Mouse (Mus musculus) embryo, embryonic 11 days (tissue): ENCODE results near the gene Hsf4.
"Not testable (repeated sequence)": the region's sequence is repeated elsewhere in the genome, so short reads cannot be mapped to it uniquely, and the experiment has no call there.

ENCODE experiments used
- DNase-seq: peaks from one replicate; pipeline ENCODE4 v3.0.0-alpha.2; 2015

Hsf4 gene

DNA sequence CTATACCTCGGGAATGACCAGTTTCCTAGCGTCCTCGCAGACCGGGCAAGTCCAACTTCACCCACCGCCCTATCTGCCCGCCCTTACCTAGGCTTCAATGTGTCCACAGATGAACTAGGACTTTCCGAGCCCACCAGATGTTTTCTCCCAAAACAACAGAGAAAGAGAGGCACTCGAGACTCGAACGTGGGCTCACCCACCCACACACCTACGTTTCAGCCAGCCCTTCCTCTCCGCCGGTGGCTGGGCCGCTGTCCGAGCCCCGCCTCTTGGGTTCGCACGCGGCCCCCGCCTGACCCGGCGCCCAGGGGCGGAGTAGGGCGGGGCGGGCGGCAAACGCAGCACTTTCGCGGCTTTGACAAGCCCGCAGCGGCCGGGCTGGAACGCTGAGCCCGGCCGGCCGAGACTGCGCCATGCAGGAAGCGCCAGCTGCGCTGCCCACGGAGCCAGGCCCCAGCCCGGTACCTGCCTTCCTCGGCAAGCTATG is at the start of gene Hsf4:
Gene Hsf4 (plus strand): TSS at position 341 of the 487 bp plus-strand sequence.
- DNase-seq, result peak; percentile 66

DNA sequence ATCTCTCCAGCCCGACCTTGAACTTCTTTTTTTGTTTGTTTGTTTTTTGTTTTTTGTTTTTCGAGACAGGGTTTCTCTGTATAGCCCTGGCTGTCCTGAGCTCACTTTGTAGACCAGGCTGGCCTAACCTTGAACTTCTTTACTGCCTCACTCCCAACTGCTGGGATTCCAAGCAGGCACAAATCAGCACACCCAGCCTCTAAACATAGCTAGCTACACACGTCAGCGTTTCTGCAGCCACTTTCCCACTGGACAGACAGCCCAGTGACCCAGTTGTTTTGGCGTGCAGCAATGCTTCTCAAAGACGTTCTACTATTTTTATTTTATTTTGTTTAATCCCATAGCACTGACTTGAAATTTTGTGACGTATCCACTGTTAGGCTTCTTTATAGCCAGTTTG is 45.8 kb upstream of the Hsf4 start:
- no peak for DNase-seq

DNA sequence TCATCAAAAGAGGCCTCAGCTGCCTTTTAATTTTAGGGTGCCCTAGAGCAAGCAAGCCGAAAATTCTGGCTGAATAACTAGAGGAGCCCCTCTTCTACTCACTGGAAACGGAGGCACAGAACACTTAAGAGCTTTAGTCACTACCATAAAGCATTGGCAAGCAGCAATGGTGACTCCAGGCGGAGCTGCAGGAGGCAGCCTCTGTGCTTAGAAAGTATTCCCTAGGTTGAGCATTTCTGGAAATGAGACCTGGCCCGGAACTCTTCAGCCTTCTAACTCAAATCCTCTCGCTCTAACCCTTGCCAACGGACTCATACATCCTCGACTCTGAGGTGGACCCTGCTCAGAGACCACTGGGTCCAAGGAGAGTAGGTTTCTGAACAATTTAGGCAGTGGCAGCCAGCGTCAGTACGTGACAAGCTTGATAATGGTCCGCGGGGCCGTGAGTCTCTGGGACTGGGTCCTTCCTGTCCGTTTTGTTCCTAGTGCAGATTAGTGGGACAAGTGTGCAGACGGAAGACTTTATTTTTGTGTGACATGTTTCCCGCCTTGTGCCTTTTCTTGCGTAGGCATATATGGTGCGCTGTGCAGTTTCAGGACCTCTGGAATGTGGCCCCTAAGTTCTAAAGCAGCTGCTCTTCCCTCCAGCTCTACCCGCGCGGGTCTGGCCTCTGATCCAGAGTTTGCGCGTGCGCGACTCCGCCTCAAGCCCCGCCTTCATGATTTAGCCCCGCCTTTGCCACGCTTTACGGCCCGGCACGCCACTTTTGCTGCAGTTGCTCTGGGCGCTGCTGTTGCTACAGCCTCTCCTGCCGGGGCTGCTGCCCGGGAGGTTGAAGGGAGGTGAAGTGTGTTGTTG is 45.0 kb upstream of the Hsf4 start, which contains the start of gene D230025D16Rik:
Gene D230025D16Rik (plus strand): TSS at position 733 of the 859 bp plus-strand sequence.
- DNase-seq, result peak; percentile 96

DNA sequence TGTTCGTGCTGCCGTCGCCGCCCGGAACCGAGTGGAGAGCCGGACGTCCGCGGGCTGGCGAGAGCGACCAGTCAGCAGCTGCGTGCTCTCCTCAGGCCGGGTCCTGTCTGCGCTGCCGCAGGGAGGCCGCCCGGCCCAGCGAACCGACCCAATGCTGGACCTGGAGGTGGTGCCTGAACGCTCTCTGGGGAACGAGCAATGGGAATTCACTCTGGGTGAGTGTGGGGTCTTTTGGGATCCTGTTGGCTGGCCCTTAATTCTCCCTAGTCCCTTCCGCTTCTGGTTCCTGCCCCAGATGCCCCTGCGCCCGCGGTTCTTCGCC is 44.4 kb upstream of the Hsf4 start:
- DNase-seq, result no peak

DNA sequence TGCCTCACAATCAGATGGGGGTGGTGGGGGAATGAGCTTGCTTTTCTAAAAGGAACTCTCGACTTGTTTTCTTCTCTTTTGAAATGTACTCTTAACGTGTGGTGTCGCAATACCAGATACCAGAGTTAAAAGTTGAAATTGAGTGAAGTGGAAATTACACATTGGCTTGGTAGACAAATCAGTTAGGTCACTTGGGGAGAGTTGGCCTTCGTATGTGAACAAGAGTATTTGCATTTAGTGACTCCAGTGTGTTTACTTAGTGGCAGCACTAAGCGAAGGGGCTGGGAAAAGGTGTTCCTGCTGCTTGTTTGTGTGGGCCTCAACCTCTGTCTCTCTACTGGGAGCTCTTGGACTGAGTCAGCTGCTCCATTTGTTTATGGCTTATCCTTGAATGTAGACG is 43.7 kb upstream of the Hsf4 start:
- no peak for DNase-seq

DNA sequence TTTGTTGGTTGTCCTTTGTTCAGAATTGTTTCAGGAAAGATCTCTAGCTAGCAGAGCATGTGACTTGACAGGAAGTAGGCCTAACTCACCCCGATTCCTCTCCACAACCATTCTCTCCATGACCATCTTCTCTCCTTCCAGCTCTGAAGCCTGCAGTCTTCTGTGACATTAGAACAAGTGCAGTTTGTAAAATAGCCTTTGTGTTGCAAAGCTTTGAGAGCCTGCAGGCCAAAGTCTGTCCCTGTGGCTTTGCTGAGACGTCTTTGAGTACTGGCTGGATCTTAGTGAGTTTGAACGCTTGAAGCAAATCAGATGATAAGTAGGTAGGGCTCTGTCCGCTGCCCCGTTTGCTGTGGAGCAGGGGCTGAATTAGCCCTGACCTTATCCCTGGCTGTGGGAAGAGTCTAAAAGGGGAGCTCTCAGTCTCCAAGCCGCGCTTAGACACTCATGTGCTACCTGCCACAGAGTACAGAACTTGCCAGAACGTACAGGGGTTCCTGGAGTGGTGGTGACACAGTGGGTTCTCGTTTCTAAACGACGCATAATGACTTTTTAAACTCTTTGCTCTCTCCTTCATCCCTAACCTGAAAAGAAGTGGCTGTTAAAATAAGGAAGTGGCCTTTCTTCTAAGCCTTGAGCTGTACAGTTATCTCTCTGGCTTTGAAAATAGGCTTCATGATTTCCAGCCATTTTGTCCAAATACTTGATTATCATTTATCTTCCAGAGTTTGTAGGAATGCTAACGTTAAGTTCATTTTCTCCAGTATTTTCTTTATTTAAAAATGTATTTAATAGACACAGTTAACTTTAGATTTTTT is 37.9 kb upstream of the Hsf4 start:
- DNase-seq, result no peak

DNA sequence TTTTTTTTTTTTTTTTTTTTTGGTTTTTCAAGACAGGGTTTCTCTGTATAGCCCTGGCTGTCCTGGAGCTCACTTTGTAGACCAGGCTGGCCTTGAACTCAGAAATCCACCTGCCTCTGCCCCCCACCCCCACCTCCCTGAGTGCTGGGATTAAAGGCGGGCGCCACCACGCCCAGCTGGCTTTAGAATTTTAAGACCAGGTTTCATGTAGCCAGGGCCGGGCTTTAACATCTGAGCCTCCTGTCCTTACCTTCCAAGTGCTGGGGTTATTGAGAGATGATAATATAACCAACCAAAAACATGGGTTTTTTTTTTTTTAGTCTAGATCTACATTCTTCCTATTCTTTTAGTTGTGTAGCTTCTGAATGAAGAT is 37.3 kb upstream of the Hsf4 start:
- DNase-seq, result not testable (repeated sequence)

DNA sequence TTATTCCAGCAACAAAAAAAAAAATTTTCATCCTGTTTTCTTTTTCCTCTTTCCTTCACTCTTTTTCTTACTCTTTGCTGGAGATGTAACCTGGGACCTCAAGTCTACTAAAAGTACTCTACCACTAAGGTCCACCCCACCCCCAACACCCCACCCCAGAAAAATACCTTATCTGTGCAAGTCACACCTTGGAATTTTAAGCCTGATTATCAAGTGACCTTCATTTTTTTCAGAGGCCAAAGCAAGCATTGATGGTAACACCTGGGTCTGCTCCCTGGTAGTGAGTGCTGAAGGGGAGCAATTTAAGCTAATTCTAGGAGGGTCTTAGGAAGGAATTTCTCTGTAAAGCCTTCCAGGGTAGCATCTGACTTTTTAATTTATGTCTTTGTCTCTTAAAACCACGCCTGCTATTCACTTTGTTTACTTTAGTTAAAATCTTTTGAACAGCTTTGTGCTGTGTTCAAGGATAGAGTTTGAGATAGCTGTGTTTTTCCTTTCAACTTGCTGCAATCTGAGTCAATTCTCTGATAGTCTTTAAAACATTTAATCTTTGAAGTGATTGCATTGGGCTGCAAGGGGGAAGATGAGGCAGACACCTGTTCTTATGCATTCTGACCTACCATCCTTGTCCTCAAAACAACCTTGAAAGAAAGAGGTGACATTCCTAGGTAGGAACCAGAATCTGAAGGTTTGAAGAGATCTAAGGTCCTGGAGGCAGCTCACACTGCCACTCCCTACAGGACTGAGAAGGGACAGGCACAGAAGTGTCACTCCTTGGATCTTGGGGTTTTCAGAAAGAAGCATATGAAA is 36.3 kb upstream of the Hsf4 start:
- DNase-seq, result no peak

DNA sequence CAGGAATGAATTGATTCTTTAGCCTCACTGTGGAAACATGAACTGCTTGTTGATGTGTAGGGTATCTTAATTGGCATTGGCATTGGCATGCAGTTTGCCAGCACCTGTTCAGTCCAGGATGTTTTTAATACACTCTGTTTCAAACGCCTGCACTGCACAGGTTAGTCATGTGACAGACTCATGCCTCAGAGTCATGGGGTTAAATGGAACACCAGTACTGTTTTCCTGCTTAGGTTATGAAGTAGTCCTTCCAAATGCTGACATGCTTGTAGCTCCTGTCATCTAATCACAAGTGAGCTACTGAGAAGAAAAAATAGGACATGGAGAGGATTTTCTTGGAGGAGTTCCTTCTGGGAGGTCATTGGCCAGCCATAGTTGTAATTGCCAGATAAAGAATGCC is 34.4 kb upstream of the Hsf4 start:
- DNase-seq, result no peak

DNA sequence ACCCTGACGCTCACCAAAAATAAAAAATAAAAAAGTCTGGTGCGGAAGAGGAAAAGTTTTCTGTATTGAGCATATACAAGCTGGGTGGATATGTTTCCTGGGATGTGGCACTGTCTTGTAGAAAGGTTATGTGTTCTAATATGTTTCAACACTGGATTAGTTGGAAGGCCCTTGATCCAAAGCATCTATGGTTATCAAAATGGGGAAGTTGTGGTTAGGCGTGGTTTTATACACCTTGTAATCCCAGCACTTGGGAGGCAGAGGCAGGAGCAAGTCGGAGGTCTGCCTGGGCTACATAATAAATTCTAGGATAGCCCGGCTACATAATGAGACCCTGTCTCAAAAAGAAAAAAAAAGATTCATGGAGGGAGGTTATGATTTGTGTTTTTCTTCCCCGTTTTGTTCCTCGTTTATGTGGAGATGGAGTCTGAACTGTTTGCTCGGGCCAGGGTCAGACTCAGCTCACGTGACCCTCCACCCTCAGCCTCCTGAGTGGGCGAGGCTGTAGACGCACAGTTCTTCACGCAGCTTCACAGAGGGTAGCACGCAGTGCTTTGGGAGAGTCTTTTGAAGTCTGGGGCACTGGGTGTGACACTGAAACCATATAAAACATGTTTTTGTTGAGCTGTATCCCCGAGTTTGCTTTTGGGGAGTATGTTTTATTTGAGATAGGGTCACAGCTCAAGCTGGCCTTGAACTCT is 32.0 kb upstream of the Hsf4 start:
- DNase-seq, result no peak

DNA sequence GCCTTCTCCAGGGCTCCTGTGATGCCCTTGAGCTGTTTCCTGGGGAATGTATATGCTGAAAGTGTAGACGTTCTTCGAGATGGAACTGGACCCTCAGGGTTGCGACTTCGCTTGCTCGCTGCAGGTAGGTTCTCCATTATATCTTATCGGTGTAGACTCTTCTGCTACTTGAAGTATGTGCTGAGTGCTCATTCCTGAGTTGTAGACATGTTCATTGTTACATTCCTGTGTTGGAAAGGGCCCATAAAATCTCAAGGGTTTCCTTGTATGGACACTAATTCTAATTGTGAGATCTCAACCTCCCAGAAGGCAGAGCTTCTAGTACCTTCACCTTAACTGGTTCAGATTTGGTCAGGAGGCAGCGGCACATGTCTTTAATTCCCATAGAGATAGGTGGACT is 28.6 kb upstream of the Hsf4 start:
- DNase-seq, result no peak

DNA sequence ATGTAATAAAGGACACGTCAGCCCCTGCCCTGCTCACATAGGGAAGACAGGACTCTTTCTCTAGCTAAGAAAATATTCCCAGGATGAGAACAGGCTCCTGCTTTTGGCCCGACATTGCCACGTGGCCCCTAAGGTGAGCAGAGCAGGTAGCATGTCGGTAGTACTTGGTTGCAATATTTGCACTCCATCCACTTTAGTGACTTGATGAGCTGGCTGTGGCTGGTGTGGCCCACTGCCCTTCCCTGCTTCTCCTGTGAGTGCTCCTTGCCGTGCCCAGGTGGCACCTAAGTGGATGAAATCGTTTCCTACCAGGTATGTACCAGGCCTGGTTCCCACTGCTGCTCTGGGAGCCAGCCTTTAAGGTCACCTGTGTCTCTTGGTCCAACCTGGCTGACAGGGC is 17.6 kb upstream of the Hsf4 start:
- no peak for DNase-seq

DNA sequence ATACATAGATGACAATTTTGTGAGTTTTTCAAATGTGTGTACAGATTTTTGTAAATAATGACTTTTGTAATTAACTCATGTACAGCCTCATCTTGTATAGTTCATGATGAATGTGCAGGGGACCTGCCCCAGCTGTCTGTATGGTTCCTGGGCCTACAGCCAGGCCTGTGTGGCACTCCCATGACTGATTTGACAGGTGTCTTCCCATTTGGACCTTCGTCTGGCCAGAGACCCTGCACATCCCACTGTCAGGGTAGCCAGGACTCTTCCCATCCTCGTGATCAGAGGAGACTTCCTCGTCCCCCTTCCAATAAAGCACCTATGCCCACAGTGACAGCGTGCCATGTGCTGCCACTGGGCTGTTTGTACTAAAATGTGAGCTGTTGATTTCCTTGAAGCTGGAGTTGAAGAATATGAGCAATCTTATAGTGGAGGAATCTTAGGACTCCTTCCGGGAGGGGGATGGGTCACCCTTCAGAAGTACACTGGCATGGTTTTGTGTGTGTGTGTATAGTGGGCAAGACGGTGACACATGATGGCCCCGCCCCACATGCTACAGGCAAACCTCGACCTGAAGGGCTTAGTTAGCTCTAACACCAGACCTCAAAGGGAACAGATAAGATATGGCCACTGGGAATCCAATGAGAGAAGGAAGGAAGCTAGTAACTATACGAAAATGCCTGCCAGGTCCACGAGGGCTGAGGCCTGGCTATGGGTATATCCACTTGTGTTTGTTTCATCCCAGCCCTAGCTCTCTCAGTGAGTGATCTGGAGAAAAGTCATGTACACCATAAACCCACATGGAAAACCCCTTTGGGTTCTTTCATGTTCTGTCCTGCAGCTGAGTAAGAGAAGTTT is 16.7 kb upstream of the Hsf4 start:
- no peak for DNase-seq

DNA sequence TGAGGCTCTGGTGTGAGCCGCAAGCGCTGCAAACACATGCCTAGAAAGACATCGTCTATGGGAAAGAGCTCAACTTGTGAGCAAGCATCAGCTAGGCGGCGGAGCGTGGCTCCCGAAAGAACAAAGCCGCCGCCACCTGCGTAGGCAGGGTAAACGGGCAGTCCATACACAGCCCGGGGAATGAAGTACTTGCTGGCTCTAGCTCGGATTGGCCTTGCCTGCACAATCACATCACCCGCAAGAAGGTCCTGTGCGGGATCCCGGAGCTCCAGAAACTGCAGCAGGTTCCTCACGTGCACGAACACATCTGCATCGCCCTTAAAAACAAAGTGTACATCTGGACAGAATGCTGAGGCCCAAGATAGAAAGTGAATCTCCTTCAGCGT is 15.8 kb upstream of the Hsf4 start:
- no peak for DNase-seq

DNA sequence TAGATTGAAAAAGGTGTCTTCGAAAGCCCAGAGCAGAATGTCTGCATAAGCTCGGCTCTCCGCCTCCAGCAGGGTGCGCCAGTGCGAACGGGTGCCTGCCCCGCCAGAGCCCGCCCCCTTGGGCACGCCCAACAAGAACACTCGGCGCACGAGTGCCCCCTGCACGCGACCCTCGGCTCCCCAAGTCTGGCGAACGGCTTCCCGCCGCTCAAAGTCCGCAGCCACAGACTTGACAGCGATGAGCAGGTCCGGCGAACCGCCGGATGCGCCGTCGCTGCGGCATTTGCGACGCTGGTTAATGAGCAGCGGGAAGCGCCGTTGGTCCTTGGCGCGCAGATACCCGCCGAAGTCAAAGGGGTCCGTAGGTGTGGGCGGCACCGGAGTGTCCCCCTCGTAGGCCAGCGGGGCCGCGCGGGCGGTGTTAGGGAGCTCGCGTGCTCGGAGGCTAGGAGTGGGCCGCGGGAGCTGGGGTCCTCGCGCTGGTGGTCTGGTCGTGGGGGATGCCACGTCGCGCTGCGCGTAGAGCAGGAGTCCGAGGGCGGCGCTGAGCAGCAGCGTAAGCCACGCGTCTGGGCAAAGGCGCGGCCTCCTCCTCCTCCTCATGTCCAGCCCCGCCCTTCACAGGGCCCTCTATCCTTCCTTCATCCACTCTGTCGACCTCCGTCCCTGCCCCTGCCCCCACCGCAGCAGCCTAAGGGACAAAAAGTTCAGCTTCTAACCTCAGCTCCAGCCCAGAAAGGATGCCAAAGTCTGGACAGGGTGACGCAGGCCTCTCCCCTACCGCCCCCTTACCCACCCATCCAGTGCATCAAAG is 15.2 kb upstream of the Hsf4 start:
- peak; percentile 95 for DNase-seq

DNA sequence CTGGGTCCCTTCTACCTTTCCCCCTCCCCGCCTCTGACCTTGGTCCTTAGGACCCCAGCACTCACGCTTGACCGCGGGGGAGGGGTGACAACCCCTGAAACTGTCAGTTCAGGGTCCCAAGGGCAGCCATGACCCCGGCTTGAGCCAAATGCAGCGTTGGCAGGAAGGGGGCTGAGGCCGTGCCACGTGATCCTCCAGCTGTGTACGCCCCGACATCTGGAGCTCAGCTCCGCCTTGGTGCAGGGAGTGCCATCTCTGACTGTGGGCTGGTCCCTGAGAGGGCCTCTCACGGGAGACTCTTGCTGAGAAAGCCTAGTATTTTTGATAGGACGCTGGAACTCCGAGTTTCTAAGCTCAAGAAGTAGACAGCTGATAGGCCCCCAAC is 14.6 kb upstream of the Hsf4 start, which contains the start of gene B3gnt9:
Gene B3gnt9 (minus strand): TSS at position 188 of the 385 bp plus-strand sequence.
- peak; percentile 70 for DNase-seq

DNA sequence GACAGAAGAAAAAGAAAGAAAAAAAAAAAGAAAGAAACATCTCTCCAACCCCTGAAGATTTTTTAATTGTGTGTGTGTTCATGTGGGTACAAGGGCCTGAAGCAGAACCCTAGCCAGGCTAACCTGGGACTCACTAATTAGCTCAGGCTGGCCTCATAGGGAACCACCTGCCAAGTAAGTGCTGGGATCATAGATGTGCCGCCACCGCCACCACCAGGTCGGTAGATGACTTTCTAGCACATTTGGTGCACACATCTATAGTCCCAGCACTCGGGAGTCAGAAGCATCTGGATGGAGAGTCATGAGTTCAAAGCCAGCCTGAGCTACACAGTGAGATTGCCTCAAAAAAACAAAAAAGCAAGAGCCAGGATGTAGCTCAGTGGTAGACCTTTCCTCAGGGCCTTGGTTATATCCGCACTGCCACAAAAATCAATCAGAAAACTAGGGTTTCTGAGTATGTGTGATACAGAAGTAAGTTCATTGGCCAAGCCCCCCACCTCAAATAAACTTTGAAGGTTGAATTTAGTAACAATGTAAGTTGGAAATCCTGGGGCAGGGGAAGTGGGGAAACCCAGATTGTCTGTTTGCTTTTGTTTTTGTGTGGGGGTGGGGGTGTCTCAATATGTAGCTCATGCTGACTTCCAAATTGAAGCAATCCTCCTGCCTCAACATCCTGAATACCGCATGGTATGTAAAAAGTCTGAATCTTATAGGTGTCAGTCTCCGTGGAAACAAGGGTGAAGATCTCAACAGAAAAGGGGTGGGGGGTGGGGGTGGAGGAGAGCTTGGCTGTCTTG is 12.1 kb upstream of the Hsf4 start:
- DNase-seq, result no peak

DNA sequence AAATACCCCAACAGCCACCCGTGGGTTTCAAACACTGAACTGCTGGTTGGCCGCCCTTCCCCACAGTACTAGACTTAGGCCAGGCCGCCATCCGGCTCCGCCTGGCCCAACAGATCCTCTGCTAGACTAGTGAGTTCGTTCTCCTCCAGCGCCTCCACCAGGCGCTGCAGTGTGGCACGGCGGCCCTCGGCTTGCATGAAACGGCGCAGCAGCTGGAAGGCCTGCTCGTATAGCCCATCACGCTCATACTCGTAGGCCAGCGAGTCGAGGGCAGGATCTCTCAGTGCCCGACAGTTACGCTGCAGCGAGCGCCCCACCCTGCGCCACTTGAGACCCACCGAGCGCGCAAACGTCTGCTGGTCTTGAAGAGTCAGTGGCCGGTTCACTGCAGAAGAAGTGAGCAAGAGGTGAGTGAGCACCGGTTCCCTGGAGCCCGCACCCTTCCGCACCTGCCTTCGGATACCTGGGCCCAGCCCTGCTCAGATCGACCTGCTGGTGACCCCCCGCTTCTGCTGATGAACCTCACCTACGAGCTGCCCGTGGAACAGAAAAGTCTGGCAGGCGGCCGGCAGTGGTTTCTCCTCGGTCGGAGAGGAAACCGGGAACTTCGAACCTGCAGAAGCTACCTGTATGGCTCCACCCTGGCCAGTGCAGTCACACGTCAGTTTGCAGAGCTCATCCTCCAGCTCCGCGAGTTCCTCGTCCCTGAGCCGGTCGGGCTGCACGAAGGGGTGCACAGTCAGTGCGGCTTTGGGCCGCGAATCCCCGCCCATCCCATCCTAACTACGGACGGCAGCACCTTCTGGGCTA is 10.5 kb upstream of the Hsf4 start:
- peak; percentile 71 for DNase-seq
